Mouse (Mus musculus) neural tube, embryonic 11.5 days (tissue): ENCODE measurements at regions not wholly inside any gene's neighbourhood (a gene's known extent, or its start where the extent isn't known, plus 50 kb on each side); places are given as distances from the start of the nearest gene placed in this dataset.

Experiments
- ATAC-seq: fragments of 200-750 bp; cut with Nextera tagmentation; 2 replicates; pipeline ENCODE4 v1.8.0; 2017; ENCODE audit warnings: moderate number of reproducible peaks, mild to moderate bottlenecking, moderate TSS enrichment, moderate library complexity; ENCODE audit not compliant: insufficient read depth, low FRiP score, low TSS enrichment
- DNase-seq: peaks from one replicate; pipeline ENCODE4 v3.0.0-alpha.2; 2015; ENCODE audit warnings: low spot score
- H3K27ac ChIP-seq: fragments of 300-500 bp; sonication (generic); 2 replicates; pipeline ENCODE4 v1.5.1; 2014; ENCODE audit warnings: low read depth, mild to moderate bottlenecking, low read length
- H3K27me3 ChIP-seq: fragments of 300-500 bp; sonication (generic); 2 replicates; pipeline ENCODE4 v1.6.1; 2014; ENCODE audit warnings: mild to moderate bottlenecking, low read length, mixed read lengths; ENCODE audit not compliant: control insufficient read depth, insufficient read depth
- H3K36me3 ChIP-seq: fragments of 300-500 bp; sonication (generic); 2 replicates; pipeline ENCODE4 v1.6.1; 2014; ENCODE audit warnings: mild to moderate bottlenecking, low read length, moderate library complexity, mixed read lengths; ENCODE audit not compliant: control insufficient read depth, insufficient read depth
- H3K4me1 ChIP-seq: fragments of 300-500 bp; sonication (generic); 2 replicates; pipeline ENCODE4 v1.6.1; 2014; ENCODE audit warnings: low read length, mixed read lengths; ENCODE audit not compliant: control insufficient read depth, insufficient read depth
- H3K4me2 ChIP-seq: fragments of 300-500 bp; sonication (generic); 2 replicates; pipeline ENCODE4 v1.6.1; 2014; ENCODE audit warnings: low read depth, mild to moderate bottlenecking, moderate library complexity
- H3K4me3 ChIP-seq: fragments of 300-500 bp; sonication (generic); 2 replicates; pipeline ENCODE4 v1.5.1; 2014; ENCODE audit warnings: low read depth, low read length
- H3K9ac ChIP-seq: fragments of 300-500 bp; sonication (generic); 2 replicates; pipeline ENCODE4 v1.6.1; 2014; ENCODE audit warnings: mild to moderate bottlenecking, low read length
- H3K9me3 ChIP-seq: fragments of 300-500 bp; sonication (generic); 2 replicates; pipeline ENCODE4 v1.6.1; 2016; ENCODE audit warnings: low read length; ENCODE audit not compliant: control insufficient read depth
- WGBS: fragments of 180-500 bp; shearing (Covaris S2); extraction: QIAGEN DNeasy Blood & Tissue Kit; methylation state at CpG from one replicate; pipeline ENCODE4 v1.1.7; 2014; 5-methylcytosine and 5-hydroxymethylcytosine counted together

DNA sequence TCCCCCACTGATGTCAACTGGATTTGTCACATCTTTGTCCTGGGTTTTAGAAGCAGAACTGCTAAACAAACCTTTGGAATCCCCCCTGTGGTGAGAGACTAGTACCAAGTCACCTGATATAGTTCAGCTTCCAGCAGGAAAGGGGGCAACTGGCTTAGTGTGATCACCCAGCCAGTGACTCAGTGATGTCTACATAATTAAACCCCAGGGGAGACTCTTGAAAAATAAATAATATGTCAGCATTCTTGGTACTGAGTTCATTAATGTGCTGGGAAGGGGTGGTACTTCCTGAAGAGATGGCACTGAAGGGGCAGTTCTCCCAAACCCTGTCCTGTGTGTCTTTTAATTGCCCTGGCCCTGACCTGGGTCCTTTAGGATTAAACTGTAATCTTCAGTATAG, 166.5 kb upstream of the Camk1g start:
- H3K9me3 ChIP-seq: no peaks in the 10 kb centered on the region
- no peak overlapping the region for H3K4me3 ChIP-seq
- H3K27ac ChIP-seq: no peak overlapping the region
- DNase-seq (no peak), ATAC-seq (no peak)
- no peaks in the 10 kb centered on the region for H3K36me3 ChIP-seq
- H3K27me3 ChIP-seq: no peaks in the 10 kb centered on the region
- H3K4me1 ChIP-seq: no peaks in the 10 kb centered on the region; the same call in 1 of the 2 replicates
- no peak overlapping the region for H3K4me2 ChIP-seq
- no peak overlapping the region for H3K9ac ChIP-seq

DNA sequence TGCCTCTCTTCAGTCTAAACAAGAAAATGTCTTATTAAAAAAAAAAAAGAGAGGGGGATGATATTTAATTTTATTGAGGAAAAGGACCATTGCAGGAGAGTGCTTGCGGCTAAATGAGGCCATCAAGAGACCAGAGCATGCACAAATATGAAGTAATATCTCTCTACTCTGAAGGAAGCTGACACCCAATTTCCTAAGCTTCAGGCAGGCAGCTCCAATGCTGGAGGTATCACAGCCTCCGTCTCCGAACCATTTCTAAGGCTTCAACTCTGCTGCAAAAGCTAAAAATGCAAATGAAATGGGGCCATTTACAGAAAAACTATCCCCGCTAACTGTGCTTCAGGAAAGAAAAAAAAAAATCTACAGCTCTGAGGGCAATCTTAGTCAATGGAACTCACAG, 164.4 kb upstream of the Camk1g start:
- Histone ChIP-seq H3K36me3 (no peaks in the 10 kb centered on the region), H3K9ac (no peak overlapping the region), H3K27me3 (no peaks in the 10 kb centered on the region), H3K27ac (no peak overlapping the region), H3K9me3 (no peaks in the 10 kb centered on the region), H3K4me1 (no peaks in the 10 kb centered on the region; the same call in 1 of the 2 replicates), H3K4me2 (no peak overlapping the region), H3K4me3 (no peak overlapping the region)
- DNase-seq (no peak), ATAC-seq (no peak)
- 86% methylated on average over 4 of the region's 4 CpGs for WGBS

DNA sequence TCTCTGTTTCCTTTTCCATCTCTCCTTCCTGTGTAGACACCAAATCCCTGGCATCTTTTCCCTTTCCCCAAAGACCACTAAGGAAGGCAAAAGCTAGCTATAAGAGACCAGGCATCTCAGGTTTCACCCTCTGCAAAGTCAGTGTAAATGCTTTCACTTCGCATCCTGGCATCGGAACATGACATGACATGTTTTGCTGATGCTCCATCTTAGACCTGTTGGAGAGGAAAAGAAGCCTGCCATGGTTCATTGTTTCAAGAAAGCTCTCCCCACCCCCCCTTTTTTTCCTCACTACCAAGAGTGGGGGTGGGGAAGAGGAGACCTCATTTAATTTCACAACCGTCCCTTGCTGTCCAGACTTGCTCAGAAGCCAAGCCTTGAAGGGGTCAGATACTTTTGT, 156.4 kb upstream of the Camk1g start:
- DNase-seq (no peak), ATAC-seq (no peak)
- Histone ChIP-seq H3K9ac (no peak overlapping the region), H3K4me3 (no peak overlapping the region), H3K27ac (no peak overlapping the region), H3K36me3 (no peaks in the 10 kb centered on the region), H3K4me1 (no peaks in the 10 kb centered on the region), H3K27me3 (no peaks in the 10 kb centered on the region), H3K9me3 (no peaks in the 10 kb centered on the region), H3K4me2 (no peak overlapping the region)
- WGBS: 68% methylated on average over 3 of the region's 3 CpGs

DNA sequence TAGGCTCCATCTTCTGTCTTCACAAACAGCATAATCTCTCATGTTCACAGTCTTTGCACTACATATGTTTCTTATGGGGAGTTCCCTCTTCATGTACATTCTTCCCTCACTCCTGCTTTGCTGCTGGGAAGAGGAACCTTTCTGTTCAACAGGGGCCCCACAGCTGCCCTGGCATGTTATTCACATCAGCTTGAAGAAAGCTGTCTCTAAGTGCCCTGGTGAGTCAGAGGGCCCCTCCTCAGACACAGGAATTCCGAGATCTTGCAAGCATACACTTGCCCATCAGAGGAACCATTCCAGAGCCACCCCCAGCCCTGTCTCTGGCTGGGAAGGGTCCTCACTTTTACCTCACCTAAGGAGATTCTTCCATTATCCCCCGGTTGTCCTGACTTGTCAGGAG, 151.9 kb upstream of the Camk1g start:
- H3K27me3 ChIP-seq: no peaks in the 10 kb centered on the region
- DNase-seq (no peak), ATAC-seq (no peak)
- H3K9ac ChIP-seq: no peak overlapping the region
- H3K36me3 ChIP-seq: no peaks in the 10 kb centered on the region
- no peak overlapping the region for H3K4me3 ChIP-seq
- no peak overlapping the region for H3K4me2 ChIP-seq
- no peaks in the 10 kb centered on the region for H3K9me3 ChIP-seq
- no peaks in the 10 kb centered on the region for H3K4me1 ChIP-seq
- WGBS: 77% methylated on average over 2 of the region's 2 CpGs
- no peak overlapping the region for H3K27ac ChIP-seq

DNA sequence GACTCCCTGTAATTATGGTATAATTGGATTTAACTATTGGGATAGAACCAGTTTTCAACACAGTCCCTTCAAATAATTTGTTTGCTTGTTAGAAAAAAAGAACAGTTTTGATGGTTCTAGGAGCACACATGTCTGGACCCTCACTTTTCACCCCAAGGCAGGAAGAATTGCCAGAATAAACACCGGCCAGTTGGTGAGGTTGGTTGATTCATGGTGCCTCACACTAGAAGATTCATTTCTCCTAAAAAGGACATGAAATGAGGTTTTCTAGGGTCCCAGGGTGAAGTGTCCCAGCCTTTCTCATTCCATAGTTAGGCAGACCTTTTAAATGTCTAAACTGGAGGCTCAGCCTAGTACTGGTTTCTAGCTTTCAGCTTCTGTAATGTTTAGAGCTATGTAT, 148.7 kb upstream of the Camk1g start:
- Histone ChIP-seq H3K27ac (no peak overlapping the region), H3K4me1 (no peaks in the 10 kb centered on the region), H3K9ac (no peak overlapping the region), H3K4me3 (no peak overlapping the region), H3K4me2 (no peak overlapping the region), H3K27me3 (no peaks in the 10 kb centered on the region), H3K36me3 (no peaks in the 10 kb centered on the region), H3K9me3 (no peaks in the 10 kb centered on the region)
- ATAC-seq: no peak
- no peak for DNase-seq
- 76% methylated on average over 1 of the region's 1 CpGs for WGBS

DNA sequence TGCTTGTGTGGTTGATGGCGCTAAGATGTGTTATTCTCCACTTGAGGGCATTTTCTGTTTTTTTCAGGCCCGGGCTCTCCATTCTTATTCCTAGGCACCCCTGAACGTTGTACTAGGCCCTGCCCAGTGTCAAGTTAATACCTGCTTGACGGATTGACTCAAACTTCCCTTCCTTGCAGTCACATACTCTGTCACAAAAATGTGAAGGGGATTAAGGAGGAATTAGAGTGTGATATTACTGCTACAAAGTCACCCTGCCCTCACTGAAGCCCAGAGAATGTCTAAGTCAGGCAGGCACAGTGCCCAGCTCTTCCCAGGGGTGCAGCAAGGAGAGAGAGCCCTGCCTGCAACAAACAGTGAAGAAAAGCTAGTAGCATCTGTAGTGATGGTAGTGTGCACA, 147.9 kb upstream of the Camk1g start:
- no peak overlapping the region for H3K4me2 ChIP-seq
- no peaks in the 10 kb centered on the region for H3K4me1 ChIP-seq
- H3K36me3 ChIP-seq: no peaks in the 10 kb centered on the region
- no peak overlapping the region for H3K4me3 ChIP-seq
- DNase-seq (no peak), ATAC-seq (no peak)
- no peak overlapping the region for H3K27ac ChIP-seq
- no peaks in the 10 kb centered on the region for H3K27me3 ChIP-seq
- 66% methylated on average over 4 of the region's 4 CpGs for WGBS
- H3K9ac ChIP-seq: no peak overlapping the region
- no peaks in the 10 kb centered on the region for H3K9me3 ChIP-seq

DNA sequence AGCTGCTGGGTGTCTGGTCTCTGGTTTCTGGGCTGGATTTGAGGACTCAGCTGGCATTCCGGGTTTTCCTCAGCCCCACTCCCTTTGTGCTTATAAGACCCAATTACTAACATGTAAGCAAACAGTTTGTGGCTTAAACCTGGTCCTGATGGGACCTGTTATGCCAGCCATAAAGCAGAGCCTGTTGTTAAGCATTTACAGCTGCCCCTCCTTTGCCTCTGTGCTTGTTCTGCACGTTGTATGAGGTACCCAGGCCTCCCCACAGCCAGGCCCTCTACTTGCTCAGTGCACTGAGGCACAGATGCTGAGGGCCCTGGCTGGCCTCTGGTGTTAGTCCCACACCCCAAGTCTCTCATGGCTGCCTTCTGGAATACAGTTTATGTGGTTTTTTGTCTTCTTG, 147.2 kb upstream of the Camk1g start:
- Histone ChIP-seq H3K36me3 (no peaks in the 10 kb centered on the region), H3K4me3 (no peak overlapping the region), H3K27ac (no peak overlapping the region), H3K4me1 (no peaks in the 10 kb centered on the region), H3K9me3 (no peaks in the 10 kb centered on the region), H3K27me3 (no peaks in the 10 kb centered on the region), H3K9ac (no peak overlapping the region), H3K4me2 (no peak overlapping the region)
- ATAC-seq (no peak), DNase-seq (no peak)
- 45% methylated on average over 2 of the region's 2 CpGs for WGBS

DNA sequence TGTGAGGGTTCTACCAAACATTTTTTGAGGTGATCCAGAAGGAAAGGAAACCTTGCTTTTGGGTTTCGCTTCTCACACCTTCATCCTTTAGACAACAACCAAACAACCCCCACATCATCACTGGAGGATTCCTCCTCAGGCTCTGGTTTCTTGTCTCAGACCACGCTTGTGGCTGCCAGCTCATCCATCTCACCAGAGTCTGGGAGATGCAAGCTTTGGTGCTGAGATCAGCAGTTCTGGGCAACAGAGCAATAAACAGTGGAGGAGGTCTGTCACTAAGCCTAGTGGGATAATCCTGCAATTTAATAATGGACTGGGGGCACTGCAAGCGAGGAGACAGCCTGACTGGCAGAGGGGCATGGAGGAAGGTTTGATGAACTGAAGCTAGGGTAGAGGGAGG, 146.3 kb upstream of the Camk1g start:
- DNase-seq (no peak), ATAC-seq (no peak)
- WGBS: 68% methylated on average over 3 of the region's 3 CpGs
- no peak overlapping the region for H3K27ac ChIP-seq
- no peak overlapping the region for H3K4me2 ChIP-seq
- H3K9ac ChIP-seq: no peak overlapping the region
- no peaks in the 10 kb centered on the region for H3K4me1 ChIP-seq
- no peaks in the 10 kb centered on the region for H3K9me3 ChIP-seq
- no peaks in the 10 kb centered on the region for H3K27me3 ChIP-seq
- H3K4me3 ChIP-seq: no peak overlapping the region
- no peaks in the 10 kb centered on the region for H3K36me3 ChIP-seq

DNA sequence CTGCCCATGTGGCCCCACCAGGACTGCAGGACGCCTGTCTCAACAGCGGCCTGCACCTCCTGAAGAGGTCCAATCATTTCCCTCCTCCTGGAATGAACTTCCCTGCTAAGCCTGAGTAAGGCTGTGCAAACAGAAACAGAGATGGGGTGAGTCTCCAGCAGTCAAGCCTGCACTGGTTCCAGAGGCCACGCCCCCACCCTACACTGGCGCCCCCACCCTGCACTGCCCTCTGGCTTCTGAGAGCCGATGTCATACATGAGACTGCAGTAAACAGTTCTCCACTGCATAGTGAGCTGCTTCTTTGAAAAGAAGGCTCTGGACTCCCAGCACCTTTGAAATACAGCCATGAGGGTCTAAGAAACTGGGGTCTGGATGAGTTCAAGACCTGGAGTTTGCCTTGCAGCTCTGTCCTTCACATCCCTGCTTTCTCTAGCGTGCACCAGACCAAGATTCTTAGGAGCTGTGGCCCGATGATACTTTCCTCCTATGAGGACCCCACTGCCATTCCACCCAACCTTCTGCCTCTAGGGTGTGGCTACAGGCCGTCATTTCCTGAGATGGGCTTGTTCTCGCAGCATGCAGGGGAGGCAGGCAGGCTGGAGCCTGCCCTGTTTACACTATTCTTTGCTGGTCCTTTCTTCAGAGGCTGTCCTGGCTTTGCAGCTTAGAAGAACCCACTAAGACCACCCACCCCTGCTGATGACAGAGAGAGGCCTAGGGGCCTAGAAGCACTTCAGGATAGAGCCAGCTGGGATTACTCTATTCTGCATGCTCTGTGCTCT, 144.0 kb upstream of the Camk1g start:
- no peak for ATAC-seq
- Histone ChIP-seq H3K9me3 (no peaks in the 10 kb centered on the region), H3K9ac (no peak overlapping the region), H3K4me2 (no peak overlapping the region), H3K4me1 (no peaks in the 10 kb centered on the region), H3K4me3 (no peak overlapping the region), H3K36me3 (no peaks in the 10 kb centered on the region), H3K27ac (no peak overlapping the region), H3K27me3 (no peaks in the 10 kb centered on the region)
- DNase-seq: no peak
- 41% methylated on average over 9 of the region's 9 CpGs for WGBS
